Mouse (Mus musculus): ENCODE measurements around the gene Palld. TPM values are rescaled to one million over a fixed set of nuclear protein-coding genes. Genes with fewer than 3 reads are reported as not detected.

The Palld gene
- polyA plus RNA-seq, 1 experiment = 47.5 TPM

DNA sequence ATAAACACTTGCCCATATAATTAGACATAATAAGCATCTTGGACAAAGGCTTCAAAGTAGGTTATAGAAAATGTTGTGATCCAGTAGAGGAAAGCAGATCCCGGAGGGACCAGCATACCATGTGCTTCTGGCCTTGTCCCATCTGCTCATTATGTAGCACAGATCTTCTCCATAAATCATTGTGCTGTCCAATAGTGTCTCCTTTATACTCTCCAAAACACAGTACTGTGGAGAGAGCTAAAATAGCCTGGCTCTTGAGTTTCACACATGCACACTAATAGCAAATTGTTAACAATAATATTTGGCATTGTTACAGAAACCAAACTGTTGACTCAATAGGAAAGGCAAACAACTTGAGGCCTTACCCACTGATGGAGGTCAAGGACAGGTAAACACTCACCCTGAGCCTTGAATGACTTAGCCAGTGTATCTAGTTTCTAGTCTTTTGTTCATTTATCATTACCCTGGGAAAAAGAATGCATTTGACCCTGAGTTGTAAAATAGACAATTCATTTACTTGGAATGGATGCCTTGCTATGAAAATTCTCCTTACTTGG is 105.0 kb downstream of the Palld start:
- no peak for DNase-seq
- Histone ChIP-seq H3K4me1 (ENCODE audit: control insufficient read depth, insufficient read depth, low read length) (no peaks in the 10 kb centered on the region), H3K36me3 (ENCODE audit: control insufficient read depth, insufficient read depth, low read length) (no peaks in the 10 kb centered on the region), H3K27ac (ENCODE audit: insufficient read depth, low read depth, low read length) (no peak overlapping the region), H3K27me3 (replicated peaks; ENCODE audit: control insufficient read depth, insufficient read depth, low read length) (no peaks in the 10 kb centered on the region), H3K4me3 (ENCODE audit: insufficient read depth, low read depth, low read length) (no peak overlapping the region)
- 45% methylated on average over 1 of the region's 1 CpGs for WGBS
- TF ChIP-seq CTCF (conservative IDR thresholded peaks at IDR 0.05; ENCODE audit: insufficient read depth, insufficient read length, low read depth, low read length) = no peak
- no peak for TF ChIP-seq POLR2A (IDR thresholded peaks at IDR 0.05; ENCODE audit: low read depth, low read length)

DNA sequence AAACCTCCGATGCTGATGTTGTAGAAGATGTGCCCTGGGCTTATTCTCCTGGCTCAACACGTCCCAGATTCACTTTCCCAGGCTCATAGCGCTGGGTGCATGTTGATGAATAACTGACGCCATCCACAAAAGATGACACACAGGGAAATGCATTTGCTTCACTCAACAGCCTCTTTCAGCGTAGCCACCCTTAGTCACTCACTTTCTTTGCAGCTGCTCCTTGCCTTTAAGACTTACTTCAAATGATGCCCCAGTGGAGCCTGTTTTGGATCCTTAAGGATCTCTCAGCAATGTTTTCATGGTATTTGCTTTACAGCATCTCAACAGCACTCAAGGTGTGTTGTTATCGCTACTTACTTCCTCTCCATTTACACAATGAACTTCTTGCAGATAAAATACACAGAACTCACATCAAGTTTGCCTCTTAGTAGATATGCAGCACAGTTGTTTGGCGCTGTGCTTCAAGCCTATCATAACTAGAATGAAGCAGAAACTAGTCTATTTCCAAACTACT is 105.9 kb downstream of the Palld start:
- 94% methylated on average over 7 of the region's 7 CpGs for WGBS
- Histone ChIP-seq H3K36me3 (ENCODE audit: control insufficient read depth, insufficient read depth, low read length) (no peaks in the 10 kb centered on the region), H3K4me3 (ENCODE audit: insufficient read depth, low read depth, low read length) (no peak overlapping the region), H3K4me1 (ENCODE audit: control insufficient read depth, insufficient read depth, low read length) (no peaks in the 10 kb centered on the region), H3K27ac (ENCODE audit: insufficient read depth, low read depth, low read length) (no peak overlapping the region), H3K27me3 (replicated peaks; ENCODE audit: control insufficient read depth, insufficient read depth, low read length) (no peaks in the 10 kb centered on the region)
- TF ChIP-seq CTCF (conservative IDR thresholded peaks at IDR 0.05; ENCODE audit: insufficient read depth, insufficient read length, low read depth, low read length) (no peak), POLR2A (IDR thresholded peaks at IDR 0.05; ENCODE audit: low read depth, low read length) (no peak)
- no peak for DNase-seq

DNA sequence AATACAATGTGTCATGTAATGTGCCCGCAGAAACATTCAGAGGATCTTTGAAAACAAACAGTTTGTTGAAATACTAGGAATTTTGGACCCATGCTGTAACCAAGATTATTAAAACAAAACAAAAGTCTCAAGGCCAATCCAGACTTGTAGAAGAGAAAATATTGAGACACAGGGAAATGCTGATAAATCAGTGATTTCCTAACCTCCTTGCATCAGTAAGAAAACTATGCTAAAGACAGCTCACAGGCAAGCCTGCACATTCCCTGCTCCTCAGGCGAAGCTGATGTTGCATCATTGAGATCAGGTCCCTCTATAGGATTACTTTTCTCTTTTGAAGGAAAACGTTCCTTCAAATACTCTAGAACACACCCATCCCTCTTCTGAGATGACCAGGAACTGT is 112.5 kb downstream of the Palld start:
- H3K36me3 ChIP-seq (ENCODE audit: control insufficient read depth, insufficient read depth, low read length) = no peaks in the 10 kb centered on the region
- no peaks in the 10 kb centered on the region for H3K4me1 ChIP-seq (ENCODE audit: control insufficient read depth, insufficient read depth, low read length)
- TF ChIP-seq CTCF (conservative IDR thresholded peaks at IDR 0.05; ENCODE audit: insufficient read depth, insufficient read length, low read depth, low read length) = no peak
- TF ChIP-seq POLR2A (IDR thresholded peaks at IDR 0.05; ENCODE audit: low read depth, low read length) = no peak
- H3K27me3 ChIP-seq (replicated peaks; ENCODE audit: control insufficient read depth, insufficient read depth, low read length) = no peaks in the 10 kb centered on the region
- 79% methylated on average over 3 of the region's 3 CpGs for WGBS
- no peak for DNase-seq
- no peak overlapping the region for H3K4me3 ChIP-seq (ENCODE audit: insufficient read depth, low read depth, low read length)
- H3K27ac ChIP-seq (ENCODE audit: insufficient read depth, low read depth, low read length) = no peak overlapping the region

DNA sequence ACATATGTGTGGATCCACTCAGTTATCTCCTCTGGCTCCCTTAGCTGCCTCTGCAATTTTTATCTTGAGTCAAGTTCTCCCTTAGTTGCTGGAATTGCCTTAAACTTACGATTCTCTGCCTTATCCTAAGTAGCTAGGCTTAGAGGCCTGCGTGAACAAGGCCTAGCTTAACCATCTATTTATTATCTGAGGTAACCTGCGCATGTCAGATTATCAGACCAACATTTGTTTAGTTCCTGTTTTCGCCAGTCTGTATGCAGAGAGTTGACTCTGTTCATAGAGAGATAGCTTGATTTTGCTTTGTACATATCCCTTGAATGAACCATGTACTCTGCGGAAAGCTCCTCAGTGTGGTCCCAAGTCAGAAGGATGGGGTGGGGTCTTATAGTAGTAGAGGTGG is 113.2 kb downstream of the Palld start:
- TF ChIP-seq POLR2A (IDR thresholded peaks at IDR 0.05; ENCODE audit: low read depth, low read length) (no peak), CTCF (conservative IDR thresholded peaks at IDR 0.05; ENCODE audit: insufficient read depth, insufficient read length, low read depth, low read length) (no peak)
- Histone ChIP-seq H3K4me1 (ENCODE audit: control insufficient read depth, insufficient read depth, low read length) (no peaks in the 10 kb centered on the region), H3K27ac (ENCODE audit: insufficient read depth, low read depth, low read length) (no peak overlapping the region), H3K4me3 (ENCODE audit: insufficient read depth, low read depth, low read length) (no peak overlapping the region), H3K36me3 (ENCODE audit: control insufficient read depth, insufficient read depth, low read length) (no peaks in the 10 kb centered on the region), H3K27me3 (replicated peaks; ENCODE audit: control insufficient read depth, insufficient read depth, low read length) (no peaks in the 10 kb centered on the region)
- WGBS = 95% methylated on average over 5 of the region's 5 CpGs
- DNase-seq = no peak

DNA sequence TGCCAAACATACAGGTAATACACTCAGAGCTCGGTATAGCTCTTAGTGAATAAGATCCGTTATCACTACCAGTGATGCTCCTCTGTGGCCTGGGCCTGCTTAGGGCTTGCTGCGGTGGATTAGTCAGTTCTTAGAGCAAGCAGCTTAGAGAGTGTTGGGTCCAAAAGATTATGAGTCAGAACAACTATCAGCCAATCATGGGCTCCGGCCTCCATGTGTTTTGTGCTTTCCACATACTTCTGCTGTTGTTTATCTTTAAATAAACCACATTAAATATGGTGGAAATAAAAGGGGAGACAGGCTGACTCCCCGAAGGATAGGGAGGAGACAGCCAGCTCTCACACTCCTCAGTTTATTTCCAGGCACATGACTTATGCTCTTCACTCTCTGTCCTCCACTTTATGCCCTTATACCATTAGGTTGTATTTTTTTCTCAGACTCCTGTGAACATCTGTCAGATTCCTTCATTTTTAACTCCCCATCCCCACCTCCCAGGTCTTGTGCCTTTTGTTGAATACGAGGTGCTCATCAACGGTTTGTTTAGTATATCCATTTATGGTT is 119.5 kb downstream of the Palld start:
- WGBS = 85% methylated on average over 7 of the region's 7 CpGs
- H3K4me3 ChIP-seq (ENCODE audit: insufficient read depth, low read depth, low read length) = no peak overlapping the region
- H3K36me3 ChIP-seq (ENCODE audit: control insufficient read depth, insufficient read depth, low read length) = no peaks in the 10 kb centered on the region
- no peak overlapping the region for H3K27ac ChIP-seq (ENCODE audit: insufficient read depth, low read depth, low read length)
- no peak for DNase-seq
- H3K27me3 ChIP-seq (replicated peaks; ENCODE audit: control insufficient read depth, insufficient read depth, low read length) = no peaks in the 10 kb centered on the region
- no peaks in the 10 kb centered on the region for H3K4me1 ChIP-seq (ENCODE audit: control insufficient read depth, insufficient read depth, low read length)
- TF ChIP-seq POLR2A (IDR thresholded peaks at IDR 0.05; ENCODE audit: low read depth, low read length) (no peak), CTCF (conservative IDR thresholded peaks at IDR 0.05; ENCODE audit: insufficient read depth, insufficient read length, low read depth, low read length) (no peak)

DNA sequence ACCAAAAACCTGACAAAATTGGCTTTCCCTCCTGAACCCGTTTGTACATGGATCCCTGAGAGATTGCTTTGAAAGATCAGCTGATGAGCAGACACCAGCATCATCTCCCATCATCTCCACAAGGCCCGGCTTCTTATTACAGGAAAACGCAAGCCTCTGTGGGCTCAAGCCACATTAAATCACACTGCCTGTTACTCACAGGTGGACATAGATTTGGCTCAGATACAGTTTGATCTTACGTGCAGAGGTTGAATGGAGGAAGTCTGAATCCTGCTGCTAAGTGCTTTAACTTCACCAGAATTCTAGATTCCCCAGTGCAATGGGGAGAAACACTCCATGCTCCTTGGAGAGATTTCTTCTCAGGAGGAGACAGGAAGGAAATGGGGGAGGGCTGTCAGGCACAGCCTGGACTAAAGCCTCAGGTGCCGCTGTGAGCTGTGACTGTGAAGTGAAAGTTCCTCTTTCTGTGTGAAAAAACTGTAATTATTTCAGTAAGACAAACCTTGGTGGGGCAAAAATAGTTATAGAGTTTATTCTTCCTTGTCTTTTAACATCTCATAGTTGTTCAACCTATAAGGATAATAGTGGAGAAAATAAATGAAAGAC is 121.7 kb downstream of the Palld start:
- no peak for DNase-seq
- Histone ChIP-seq H3K4me3 (ENCODE audit: insufficient read depth, low read depth, low read length) (no peak overlapping the region), H3K36me3 (ENCODE audit: control insufficient read depth, insufficient read depth, low read length) (no peaks in the 10 kb centered on the region), H3K4me1 (ENCODE audit: control insufficient read depth, insufficient read depth, low read length) (no peaks in the 10 kb centered on the region), H3K27ac (ENCODE audit: insufficient read depth, low read depth, low read length) (no peak overlapping the region), H3K27me3 (replicated peaks; ENCODE audit: control insufficient read depth, insufficient read depth, low read length) (no peaks in the 10 kb centered on the region)
- TF ChIP-seq CTCF (conservative IDR thresholded peaks at IDR 0.05; ENCODE audit: insufficient read depth, insufficient read length, low read depth, low read length) (no peak), POLR2A (IDR thresholded peaks at IDR 0.05; ENCODE audit: low read depth, low read length) (no peak)
- 50% methylated on average over 5 of the region's 5 CpGs for WGBS

DNA sequence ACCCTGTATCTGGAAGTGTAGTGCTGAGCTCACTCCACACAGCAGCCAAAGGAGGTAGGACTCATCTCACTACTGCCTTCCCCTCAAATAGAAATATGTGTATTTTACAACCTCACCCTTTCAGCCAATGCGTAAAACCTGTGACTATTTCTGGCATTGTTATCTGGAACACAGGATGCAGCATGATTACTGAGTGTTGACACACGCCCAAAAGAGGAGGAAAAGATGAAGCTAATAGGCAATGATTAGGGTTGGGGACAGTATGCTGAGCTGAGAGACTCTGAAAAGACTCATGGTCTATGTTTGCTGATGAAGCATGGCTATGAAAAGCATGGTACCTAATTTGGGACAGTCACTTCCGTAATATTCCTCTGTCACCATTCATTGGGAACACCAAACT is 124.3 kb downstream of the Palld start:
- no peaks in the 10 kb centered on the region; the same call in 1 of the 2 replicates for H3K27me3 ChIP-seq (replicated peaks; ENCODE audit: control insufficient read depth, insufficient read depth, low read length)
- no peak overlapping the region for H3K4me3 ChIP-seq (ENCODE audit: insufficient read depth, low read depth, low read length)
- no peak for TF ChIP-seq POLR2A (IDR thresholded peaks at IDR 0.05; ENCODE audit: low read depth, low read length)
- no peak for TF ChIP-seq CTCF (conservative IDR thresholded peaks at IDR 0.05; ENCODE audit: insufficient read depth, insufficient read length, low read depth, low read length)
- no peaks in the 10 kb centered on the region for H3K36me3 ChIP-seq (ENCODE audit: control insufficient read depth, insufficient read depth, low read length)
- DNase-seq = no peak
- no peak overlapping the region for H3K27ac ChIP-seq (ENCODE audit: insufficient read depth, low read depth, low read length)
- 79% methylated on average over 3 of the region's 3 CpGs for WGBS
- no peaks in the 10 kb centered on the region for H3K4me1 ChIP-seq (ENCODE audit: control insufficient read depth, insufficient read depth, low read length)

Data from kidney, adult 2 months (tissue).